Mouse (Mus musculus): ENCODE measurements at regions not wholly inside any gene's neighbourhood (a gene's known extent, or its start where the extent isn't known, plus 50 kb on each side); places are given as distances from the start of the nearest gene placed in this dataset.

DNA sequence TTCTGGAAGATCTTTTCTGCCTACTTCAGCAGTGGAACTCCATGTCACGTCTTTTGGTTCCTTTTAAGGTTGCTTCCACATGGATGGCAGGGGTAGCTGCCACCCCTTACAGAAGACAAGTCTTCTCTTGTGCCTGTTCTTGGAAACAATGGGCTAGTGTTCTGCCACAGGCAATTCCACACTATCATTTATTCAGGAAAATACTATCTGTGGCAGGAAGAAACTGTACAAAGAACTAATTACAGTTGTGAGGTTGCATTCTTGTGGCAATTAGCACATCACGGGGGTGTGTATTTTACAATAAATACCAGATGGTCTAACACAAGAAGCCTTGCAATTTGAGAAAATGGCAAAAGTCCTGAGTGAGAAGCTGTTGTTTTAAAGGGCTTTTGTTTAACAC lies 489.8 kb downstream of the Ccdc50 start:
- no peak for DNase-seq (ENCODE audit: low read depth, low spot score)

- DNase-seq (ENCODE audit: low read depth, low spot score): no peak
Observed at GRCm38 (mm10) chr16:27878950-27879349, 490.3 kb downstream of the Ccdc50 start.

DNA sequence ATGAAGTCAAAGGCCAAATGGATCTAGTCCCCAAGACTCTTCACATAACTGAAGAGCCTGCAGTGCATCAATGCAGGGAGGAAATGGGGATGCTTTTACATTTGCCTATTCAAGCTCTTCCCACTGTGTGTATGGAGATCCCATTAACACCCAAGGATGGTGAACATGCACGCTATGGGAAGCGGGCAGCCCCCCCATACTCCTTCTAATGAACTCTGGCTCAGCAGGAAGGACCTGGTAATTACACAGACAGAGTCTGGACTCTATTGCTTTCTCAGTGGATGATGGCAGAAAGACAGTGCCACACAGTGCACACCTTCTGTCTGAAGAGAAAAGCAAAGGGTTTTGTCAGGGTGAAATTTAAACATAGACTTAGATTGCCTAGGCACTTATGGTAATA lies 495.7 kb downstream of the Ccdc50 start:
- no peak for DNase-seq (ENCODE audit: low read depth, low spot score)

DNA sequence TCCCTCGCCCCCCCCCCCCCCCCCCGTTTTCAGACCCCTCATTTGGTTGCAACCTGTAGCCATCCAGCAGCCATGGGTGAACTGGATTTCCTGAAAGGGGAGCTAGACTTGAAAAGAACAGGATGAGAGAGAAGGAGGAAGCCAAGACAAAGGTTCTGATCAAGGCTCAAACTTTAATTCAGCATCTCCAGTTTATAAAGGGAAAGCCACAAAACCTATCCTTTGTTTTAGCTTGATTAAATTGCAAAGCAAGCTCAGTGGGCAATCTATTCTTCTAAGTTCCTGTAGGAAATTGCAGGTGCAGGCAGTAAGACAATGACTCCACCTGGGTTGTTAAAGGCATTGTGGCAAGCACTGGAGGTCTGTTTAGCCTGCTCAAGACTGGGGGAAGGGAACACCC lies 517.4 kb downstream of the Ccdc50 start:
- DNase-seq (ENCODE audit: low read depth, low spot score): no peak

DNA sequence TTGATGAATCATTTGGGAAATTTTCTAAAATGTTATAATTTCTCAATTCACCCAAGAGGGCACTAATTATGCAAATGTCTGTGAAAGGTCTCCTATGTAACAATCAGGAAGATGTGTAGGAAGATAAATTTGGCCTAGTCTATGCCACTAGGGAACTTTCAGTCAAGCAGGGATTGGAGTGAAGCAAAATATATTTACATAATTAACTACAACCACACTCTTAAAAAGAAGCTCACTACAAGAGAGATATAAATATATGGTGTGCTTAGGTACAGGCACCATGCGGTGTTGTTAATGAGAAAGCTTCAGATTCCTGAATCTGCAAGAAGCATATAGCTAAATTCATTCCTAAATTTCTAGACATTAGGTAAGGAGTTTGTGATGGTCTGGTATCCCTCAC lies 526.8 kb downstream of the Ccdc50 start:
- no peak for DNase-seq (ENCODE audit: low read depth, low spot score)

DNA sequence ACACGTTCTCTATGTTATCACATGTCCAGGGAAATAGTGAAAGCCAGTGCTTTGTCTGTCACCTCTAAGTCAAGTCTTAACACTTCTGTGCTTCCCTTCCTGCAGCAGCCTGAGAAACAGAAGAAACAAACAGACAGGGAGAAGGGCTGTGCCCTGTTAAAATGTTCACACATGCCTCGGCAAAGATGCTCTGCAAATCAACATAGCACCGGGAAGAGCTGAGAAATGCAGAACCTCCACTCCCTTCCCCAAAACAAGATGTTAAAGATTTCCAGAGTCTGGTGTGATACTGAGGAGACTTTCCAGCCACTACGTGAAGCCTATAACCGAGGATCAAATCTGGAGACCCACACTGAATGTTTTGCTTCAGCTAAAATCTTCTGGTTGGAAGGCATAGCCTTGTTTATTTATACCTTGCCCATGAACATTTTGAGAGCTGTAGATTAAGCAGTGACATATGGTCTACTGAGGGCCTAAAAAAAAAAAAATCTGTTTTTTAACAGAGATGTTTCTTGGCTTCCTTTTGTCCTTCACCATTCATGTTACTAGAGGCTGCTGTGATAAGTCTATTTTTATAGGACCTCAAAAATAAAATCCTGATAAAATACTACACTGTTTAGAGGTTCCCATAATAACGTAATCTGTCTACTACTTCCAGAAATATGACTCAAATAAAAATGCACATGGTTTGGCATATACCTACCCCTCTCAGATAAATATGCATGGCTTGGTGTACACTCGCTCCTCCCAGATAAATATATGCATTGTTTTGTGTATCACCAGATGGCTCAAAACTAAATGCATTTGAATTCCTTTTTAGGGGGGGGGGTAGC lies 537.1 kb downstream of the Ccdc50 start:
- no peak for DNase-seq (ENCODE audit: low read depth, low spot score)

- DNase-seq (ENCODE audit: low read depth, low spot score): no peak
Observed at GRCm38 (mm10) chr16:27926361-27926651, 537.6 kb downstream of the Ccdc50 start.

DNA sequence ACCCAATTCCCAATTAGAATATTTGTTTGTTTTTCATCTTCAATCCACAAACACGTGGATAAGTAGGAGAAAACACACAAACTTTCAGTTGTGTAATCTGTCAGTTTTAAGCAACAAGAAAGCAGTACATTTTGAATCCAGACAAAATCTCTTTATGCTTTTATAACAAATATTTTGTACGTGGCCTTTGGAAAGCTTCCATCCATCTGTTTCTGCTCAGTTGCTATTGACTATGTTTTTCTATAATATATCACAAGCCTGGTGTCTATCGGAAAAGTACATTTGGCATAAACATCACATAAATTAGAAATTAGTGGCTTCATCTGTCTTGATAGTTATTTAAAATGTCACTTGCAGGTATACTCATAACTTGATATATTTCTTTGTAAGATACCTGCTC lies 560.6 kb downstream of the Ccdc50 start:
- no peak for DNase-seq (ENCODE audit: low read depth, low spot score)

- DNase-seq (ENCODE audit: low read depth, low spot score): no peak
Observed at GRCm38 (mm10) chr16:27949811-27950210, 561.1 kb downstream of the Ccdc50 start.

DNA sequence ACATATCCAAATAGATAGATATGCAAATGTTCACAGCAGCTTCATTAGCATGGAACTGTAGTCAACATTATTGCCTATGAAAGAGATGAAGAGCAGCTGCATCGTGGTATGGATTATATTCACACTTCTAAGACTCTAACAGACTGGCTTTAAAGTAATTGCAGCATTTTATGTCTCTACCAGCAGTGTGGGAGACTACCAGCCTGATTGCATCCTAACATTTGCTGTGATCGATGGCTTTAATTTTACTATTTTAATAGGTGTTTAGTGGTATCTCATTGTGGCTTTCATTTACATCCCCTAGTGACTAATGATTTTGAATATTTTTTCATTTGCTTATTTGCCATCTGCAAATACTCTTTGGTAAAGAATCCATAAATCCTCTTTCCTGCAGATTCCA lies 574.1 kb downstream of the Ccdc50 start:
- no peak for DNase-seq (ENCODE audit: low read depth, low spot score)

GRCm38 (mm10) chr16:27978730-27979440 lies 590.2 kb downstream of the Ccdc50 start:
- no peak for DNase-seq (ENCODE audit: low read depth, low spot score)

- no peak for DNase-seq (ENCODE audit: low read depth, low spot score)
Observed at GRCm38 (mm10) chr16:28015276-28015897, 626.7 kb downstream of the Ccdc50 start.

- no peak for DNase-seq (ENCODE audit: low read depth, low spot score)
Observed at GRCm38 (mm10) chr16:28018311-28018710, 629.6 kb downstream of the Ccdc50 start.

DNA sequence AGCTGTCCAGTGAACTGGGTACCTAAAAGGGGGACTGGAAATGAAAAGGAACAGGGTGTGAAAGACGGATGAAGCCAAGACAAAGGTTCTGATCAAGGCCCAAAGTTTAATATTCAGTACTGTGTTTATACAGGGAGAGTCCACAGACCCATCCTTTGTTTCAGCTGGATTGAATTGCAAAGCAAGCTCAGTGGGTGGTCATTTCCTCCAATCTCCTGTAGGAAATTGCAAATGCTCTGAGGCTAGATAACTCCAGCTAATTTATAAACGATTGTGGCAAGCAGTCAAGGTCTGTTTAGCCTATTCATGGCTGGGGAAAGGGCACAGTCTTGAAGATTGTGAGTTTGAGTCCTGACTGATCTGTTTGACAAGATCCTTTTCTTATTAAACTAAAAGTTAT lies 650.3 kb downstream of the Ccdc50 start:
- no peak for DNase-seq (ENCODE audit: low read depth, low spot score)

GRCm38 (mm10) chr16:28043046-28043445 lies 654.4 kb downstream of the Ccdc50 start:
- no peak for DNase-seq (ENCODE audit: low read depth, low spot score)

- peak; percentile 6 for DNase-seq (ENCODE audit: low read depth, low spot score)
Observed at GRCm38 (mm10) chr16:28064785-28065301, 676.2 kb downstream of the Ccdc50 start.

GRCm38 (mm10) chr16:28082891-28083649 lies 669.8 kb downstream of the Fgf12 start:
- no peak for DNase-seq (ENCODE audit: low read depth, low spot score)

DNA sequence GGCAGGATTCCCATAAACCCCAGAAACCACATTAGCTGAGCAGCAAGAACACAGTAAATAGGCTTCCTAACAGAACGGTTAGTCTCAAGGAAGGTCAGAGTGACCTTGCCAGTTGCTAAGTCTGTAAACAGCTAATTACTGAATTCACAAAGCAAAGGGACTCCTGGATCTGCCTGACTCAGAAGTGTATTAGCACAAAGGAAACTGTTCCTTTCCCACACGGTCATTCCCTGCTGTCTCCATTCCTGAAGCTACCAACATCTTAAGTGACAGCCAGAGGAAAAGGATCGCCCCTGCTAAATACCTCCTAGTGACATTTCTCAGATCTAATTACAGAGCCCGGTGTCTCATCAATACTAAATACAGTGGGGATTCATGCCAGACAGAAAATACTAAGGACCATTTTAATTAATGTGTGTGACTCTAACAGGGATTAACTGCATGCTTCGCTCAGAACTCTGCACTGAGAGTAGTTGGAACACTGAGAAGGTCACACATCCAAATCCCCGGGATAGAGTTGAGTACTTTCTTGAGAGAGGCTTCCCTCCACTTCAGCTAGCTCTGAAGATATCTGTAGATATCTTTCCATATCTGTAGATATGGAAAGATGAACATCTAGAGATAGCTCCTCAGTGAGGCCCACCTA lies 663.3 kb downstream of the Fgf12 start:
- no peak for DNase-seq (ENCODE audit: low read depth, low spot score)

DNA sequence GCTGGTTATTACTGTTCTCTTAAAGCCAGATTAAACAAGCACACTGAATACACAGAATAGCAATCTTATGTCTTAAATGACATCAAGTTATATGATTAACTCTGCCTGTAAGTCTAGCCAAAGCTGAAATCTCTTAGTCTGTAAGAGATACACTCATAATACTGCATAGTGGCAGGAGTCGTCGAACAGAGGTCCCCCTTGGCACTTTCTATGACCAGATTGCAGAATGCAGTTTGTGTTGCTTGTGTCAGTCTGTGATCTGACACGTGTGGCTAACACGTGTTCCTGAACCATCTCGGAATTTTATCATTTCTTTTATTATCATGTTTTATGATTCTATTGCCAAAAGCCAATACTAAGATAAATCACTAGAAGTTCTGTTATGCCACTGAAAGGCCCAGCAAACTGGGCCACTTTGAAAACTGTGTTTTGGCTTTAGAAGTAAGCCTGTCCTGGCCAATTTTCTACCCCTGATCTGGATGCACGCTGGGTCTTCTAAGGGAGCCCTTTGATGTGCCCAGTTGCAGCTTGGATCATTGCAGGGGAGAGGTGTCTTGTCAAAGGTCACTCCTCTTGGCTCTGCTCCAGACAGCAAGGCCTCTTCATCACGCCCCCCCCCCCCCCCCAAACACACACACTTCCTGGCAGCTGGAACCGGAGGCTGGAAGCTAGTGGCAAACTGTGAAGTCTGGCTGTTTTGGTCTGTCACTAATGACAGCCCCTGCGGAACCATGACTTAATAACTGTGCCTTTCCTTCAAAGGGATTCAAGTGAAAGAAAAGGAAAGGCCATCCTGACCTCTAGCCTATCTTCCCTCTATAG lies 648.4 kb downstream of the Fgf12 start:
- no peak for DNase-seq (ENCODE audit: low read depth, low spot score)

- no peak for DNase-seq (ENCODE audit: low read depth, low spot score)
Observed at GRCm38 (mm10) chr16:28105085-28105484, 647.8 kb downstream of the Fgf12 start.

GRCm38 (mm10) chr16:28105866-28106265 lies 647.0 kb downstream of the Fgf12 start:
- no peak for DNase-seq (ENCODE audit: low read depth, low spot score)
